Mouse (Mus musculus) layer of hippocampus, postnatal 14 days (tissue): ENCODE results near the gene Unc93a2. TPM values are rescaled to one million over a fixed set of nuclear protein-coding genes. Genes with fewer than 3 reads are reported as not detected.
A peak's percentile ranks its signal among the peaks of the same experiment; 100 is the strongest.
"Not testable (repeated sequence)": the region's sequence is repeated elsewhere in the genome, so short reads cannot be mapped to it uniquely, and the experiment has no call there.

ENCODE experiments used
- DNase-seq, 2 experiments: peaks; one replicate each; pipeline ENCODE4 v3.0.0; 2021 to 2022; ENCODE audit warnings: low spot score in 2 of 2, mixed read lengths in 1 of 2
- total RNA-seq, 2 experiments: library from RNA; stranded (reverse); gene quantifications; 2 replicates each; pipeline ENCODE4 v1.2.3; 2021

Gene Unc93a2
- total RNA-seq, 2 experiments from 2014 or later, result not detected

- not testable (repeated sequence) for DNase-seq
Measured at GRCm38 (mm10) chr17:7376951-7377700, 8.1 kb downstream of the Unc93a2 start.

DNA sequence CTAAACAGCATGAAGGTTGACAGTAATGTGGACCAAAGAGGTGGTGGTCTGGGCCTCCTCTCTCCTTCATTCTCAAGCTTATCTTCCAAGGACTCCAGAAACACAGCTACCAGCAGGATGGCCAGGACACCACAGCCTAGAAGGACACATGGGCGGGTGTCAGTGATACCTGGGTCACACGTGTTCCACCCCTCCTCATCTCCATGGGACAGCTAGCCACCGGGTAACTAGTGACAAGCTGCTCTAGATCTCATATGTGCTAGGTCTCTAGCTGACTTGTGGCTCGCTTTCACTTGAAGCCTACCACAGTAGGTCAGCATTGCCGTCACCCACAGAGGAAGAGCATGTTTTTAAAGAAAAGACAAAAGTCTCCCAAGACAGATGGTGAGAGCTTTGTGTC, 13.4 kb downstream of the Unc93a2 start, which contains the start of gene Gm49630:
Gene Gm49630 (minus strand): TSS at position 101 of the 400 bp plus-strand sequence.
- not testable (repeated sequence) for DNase-seq

DNA sequence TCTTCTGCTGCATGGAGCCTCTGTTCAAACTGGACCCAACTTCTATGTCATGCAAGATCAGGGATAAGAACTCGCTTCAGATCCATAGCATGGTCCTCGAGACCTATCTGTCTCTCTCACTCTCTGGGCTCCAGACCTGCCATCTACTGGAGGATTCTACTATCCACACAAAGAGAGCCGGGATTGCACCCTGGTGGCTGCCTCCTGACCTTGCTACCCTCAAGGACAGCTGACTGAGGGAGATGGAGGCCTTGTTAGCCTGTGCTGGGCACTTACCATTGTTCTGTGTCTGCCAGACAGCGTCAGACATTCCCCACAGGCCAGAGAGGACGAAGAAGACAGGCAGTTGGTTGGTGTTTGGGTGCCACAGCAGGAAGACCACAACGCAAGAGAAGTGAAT, 15.9 kb downstream of the Unc93a2 start:
- not testable (repeated sequence) for DNase-seq

GRCm38 (mm10) chr17:7366676-7367374, 18.4 kb downstream of the Unc93a2 start:
- DNase-seq, result peak in 1 of 2 experiments; percentile 18

GRCm38 (mm10) chr17:7366265-7366664, 19.0 kb downstream of the Unc93a2 start:
- not testable (repeated sequence) for DNase-seq

GRCm38 (mm10) chr17:7365615-7366014, 19.6 kb downstream of the Unc93a2 start:
- DNase-seq, result not testable (repeated sequence)

- peak in 1 of 2 experiments; percentile 45 for DNase-seq
Measured at GRCm38 (mm10) chr17:7360749-7361465, 24.4 kb downstream of the Unc93a2 start.

- not testable (repeated sequence) for DNase-seq
Measured at GRCm38 (mm10) chr17:7359806-7360205, 25.5 kb downstream of the Unc93a2 start.

DNA sequence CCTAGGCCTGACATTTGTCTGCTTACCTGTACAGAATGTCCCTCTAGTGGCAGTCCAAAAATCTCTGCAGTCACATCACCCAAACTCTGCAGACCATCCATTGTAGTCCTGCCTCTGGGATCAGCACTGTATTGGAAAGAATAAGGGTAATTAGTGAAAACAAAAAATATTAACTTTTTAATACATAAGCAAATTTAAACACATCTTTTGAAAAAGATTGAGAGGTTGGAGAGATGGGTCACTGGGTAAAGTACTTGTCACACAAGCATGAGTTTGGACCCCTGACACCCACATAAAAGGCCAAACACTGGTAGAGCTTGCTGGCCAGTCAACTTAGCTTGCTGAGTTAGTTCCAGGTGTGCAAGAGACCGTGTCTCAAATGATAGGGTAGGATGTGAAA, 32.7 kb downstream of the Unc93a2 start, which contains the start of gene Ttll2:
Gene Ttll2 (minus strand): TSS at position 101 of the 400 bp plus-strand sequence.
- DNase-seq, result not testable (repeated sequence)

DNA sequence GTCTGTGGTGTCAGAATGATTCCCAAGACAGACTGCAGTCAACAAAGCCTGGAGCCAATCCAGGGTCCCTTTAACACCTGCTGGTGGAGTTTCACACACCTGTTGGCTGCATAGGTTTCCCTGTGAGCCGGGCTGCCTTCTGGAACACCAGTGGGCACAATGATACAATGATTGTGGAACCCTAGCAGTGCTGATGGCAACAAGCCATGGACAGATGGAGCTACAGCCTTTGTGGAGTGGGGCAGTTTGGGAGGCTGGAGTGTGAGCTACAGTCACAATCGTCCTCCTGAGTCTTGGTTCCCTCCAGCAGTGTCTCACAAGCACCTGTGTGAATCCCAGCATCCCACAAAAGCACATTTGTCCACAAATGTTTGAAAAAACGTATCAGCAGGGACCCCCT, 36.5 kb downstream of the Unc93a2 start:
- DNase-seq, result not testable (repeated sequence)

- not testable (repeated sequence) for DNase-seq
Measured at GRCm38 (mm10) chr17:7337381-7337780, 47.9 kb downstream of the Unc93a2 start.

GRCm38 (mm10) chr17:7332745-7333144, 52.5 kb downstream of the Unc93a2 start:
- not testable (repeated sequence) for DNase-seq

DNA sequence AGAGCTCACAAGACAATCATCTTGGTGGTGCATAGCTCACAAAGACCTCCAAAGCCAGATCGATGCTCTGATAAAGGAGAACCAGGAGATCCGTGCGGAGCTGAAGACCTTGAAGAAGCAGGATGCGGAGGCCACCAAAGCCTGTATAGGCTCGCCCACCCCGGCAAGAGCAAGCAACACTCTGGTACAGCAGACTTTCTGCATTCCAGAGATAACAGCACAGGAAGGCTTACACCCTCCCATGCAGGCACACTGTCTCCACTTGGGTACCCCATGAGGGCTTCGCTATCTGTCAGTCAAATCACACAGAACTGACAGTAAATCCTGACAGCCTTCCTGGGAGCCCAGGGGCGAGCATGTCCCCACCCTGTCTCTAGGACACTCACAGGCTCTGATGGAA, 58.8 kb downstream of the Unc93a2 start:
- DNase-seq, result not testable (repeated sequence)

DNA sequence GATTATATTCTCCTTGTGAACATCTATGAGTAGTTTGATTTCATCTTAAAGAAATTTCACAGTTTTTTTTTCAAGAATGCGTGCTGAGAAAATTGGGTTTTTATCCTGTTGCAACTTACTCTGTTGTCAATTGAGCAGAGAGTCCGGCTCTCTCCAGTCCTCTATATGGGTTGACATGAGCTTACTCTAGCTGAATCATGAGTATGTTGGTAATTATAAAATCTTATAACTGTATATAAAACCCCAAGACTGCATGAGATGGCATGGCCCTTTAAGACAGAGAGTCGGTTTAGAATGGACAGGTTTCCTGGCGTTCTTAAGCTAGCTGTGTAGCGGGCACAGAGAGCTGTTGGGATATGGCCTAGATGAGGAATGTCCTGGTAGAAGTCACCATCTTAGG, 60.9 kb downstream of the Unc93a2 start, which contains the start of gene Tcp10a:
Gene Tcp10a (plus strand): TSS at position 301 of the 400 bp plus-strand sequence.
- not testable (repeated sequence) for DNase-seq

- DNase-seq, result not testable (repeated sequence)
Measured at GRCm38 (mm10) chr17:7319789-7320188, 65.5 kb downstream of the Unc93a2 start.

- DNase-seq, result not testable (repeated sequence)
Measured at GRCm38 (mm10) chr17:7315693-7316382, 69.4 kb downstream of the Unc93a2 start.
